Mouse (Mus musculus) activated CD4-positive, CD25-positive, alpha-beta regulatory T cell, adult 4 months (primary cell): ENCODE results near the gene Pak3. TPM values are rescaled to one million over a fixed set of nuclear protein-coding genes. Genes with fewer than 3 reads are reported as not detected.

Experiments
- ATAC-seq: one replicate; pipeline ENCODE4 v1.8.0; 2017
- polyA plus RNA-seq, 2 experiments: library from polyadenylated mRNA; unstranded; fragments of 100-300 nt; shearing (Covaris generic); gene quantifications; one replicate each; pipeline ENCODE4 v1.2.1; 2017

Pak3 gene
- polyA plus RNA-seq, 2 experiments from 2014 or later: not detected

GRCm38 (mm10) chrX:143664221-143665150 lies 146.1 kb downstream of the Pak3 start:
- ATAC-seq: no peak

DNA sequence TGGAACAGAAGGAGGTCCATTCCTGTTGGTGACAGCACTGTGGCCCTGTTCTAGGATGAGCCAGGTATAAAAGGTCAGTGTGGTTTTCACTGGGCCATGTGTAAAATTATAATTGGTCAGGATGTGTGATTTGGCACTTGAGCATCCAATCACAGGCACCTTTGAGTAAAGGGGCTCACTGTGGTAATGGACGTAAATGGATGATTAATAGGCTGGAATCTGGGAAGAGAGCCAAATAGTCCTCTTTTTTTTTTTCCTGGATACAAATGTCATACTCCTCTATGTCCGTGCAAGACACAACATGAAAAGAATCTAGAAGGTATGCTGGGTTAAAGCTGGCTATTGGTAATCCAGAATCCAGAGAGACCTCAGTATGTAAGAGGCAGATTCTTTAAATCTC lies 147.4 kb downstream of the Pak3 start:
- ATAC-seq: no peak

- no peak for ATAC-seq
Observed at GRCm38 (mm10) chrX:143666991-143667390, 148.6 kb downstream of the Pak3 start.

DNA sequence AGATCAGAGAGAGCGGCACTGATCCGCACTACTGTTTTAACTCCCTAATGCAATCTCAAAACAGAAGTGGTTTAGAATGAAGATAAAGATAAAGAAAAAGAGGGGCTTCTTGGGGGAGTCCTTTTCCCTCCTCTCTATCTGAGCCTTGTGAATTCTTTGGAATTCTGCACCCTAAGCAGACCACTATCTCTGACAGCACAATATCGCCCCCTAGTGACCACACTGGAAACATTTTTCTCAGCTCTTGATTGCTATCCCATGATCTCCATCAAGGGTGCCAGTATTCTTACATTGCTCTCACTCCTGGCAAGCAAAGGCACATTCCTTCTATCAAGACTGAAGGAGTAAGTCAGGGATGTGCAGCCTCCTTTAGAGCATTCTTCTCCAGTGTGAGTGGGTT lies 149.9 kb downstream of the Pak3 start:
- ATAC-seq: no peak

DNA sequence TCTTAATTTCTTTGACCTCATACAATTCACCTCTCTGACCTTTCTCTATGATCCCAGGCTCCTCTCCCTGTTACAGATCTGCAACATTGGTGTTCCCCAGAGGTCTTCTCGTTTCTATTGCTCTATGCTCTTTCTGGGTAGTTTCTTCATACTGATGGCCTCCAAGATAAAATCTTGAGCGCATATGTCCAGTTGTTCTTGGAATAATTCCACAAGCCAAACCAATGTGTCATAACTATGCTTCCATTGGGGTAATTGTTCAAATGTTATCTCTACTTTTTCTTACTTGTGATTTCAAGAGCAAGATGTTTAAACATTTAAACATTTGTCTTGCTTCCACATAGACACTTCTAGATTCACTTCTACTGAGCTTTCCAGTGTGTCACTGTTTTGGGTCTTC lies 160.2 kb downstream of the Pak3 start:
- ATAC-seq: no peak

- no peak for ATAC-seq
Observed at GRCm38 (mm10) chrX:143722250-143722649, 203.9 kb downstream of the Pak3 start.

- no peak for ATAC-seq
Observed at GRCm38 (mm10) chrX:143725411-143725810, 207.0 kb downstream of the Pak3 start.

GRCm38 (mm10) chrX:143736035-143736434 lies 217.6 kb downstream of the Pak3 start:
- no peak for ATAC-seq

GRCm38 (mm10) chrX:143739171-143739570 lies 220.8 kb downstream of the Pak3 start:
- ATAC-seq: no peak

DNA sequence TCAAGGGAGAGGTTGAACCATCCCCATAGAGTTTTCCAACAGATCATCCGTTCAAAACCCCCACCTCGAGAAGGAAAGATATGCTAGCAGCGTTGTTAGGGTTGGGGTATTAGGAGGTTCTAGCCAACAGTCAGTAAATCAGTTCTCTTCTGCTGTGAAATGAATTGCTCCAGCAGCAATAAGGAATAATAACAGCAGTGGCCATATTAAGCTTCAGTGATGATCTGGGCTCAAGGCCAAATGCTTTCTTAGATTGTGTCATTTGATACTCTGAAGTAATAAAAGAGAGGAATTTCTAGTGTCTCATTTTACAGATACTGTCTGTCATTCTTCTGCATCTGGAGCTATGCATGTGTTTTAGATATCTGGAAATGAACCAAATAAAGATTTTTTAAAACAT lies 244.2 kb downstream of the Pak3 start:
- ATAC-seq: no peak

GRCm38 (mm10) chrX:143815948-143816347 lies 297.6 kb downstream of the Pak3 start:
- ATAC-seq: no peak

DNA sequence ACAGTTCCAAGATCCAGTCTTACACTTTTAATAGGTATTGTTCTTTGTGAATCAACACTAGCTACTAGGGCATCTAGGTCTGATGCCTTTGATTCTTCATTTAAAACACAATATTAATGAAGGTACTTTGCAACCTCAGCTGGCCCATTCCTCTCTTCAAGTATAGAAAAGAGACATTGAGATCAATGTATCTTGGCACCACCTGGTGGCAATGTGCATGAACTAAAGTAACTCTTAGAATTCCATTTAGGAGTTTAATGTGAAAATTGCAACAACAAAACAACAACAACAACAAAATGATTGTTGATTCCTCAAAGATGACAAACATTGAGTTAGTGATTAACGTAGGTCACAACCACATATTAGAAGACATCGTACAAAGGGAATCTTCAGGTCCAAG lies 300.6 kb downstream of the Pak3 start:
- no peak for ATAC-seq

- no peak for ATAC-seq
Observed at GRCm38 (mm10) chrX:143826521-143826920, 308.1 kb downstream of the Pak3 start.

GRCm38 (mm10) chrX:143827212-143827611 lies 308.8 kb downstream of the Pak3 start, which contains the start of gene Capn6:
Gene Capn6, minus strand, starts transcription at chrX:143827414.
- no peak for ATAC-seq

- ATAC-seq: no peak
Observed at GRCm38 (mm10) chrX:143846637-143847036, 328.2 kb downstream of the Pak3 start.

Other genes with a start within 250 kb of the Pak3 start
- gene Chrdl1, start 124.3 kb upstream of the Pak3 start, polyA plus RNA-seq: not detected